Mouse (Mus musculus) left cerebral cortex, adult 2 months (tissue): ENCODE measurements at regions not wholly inside any gene's neighbourhood (a gene's known extent, or its start where the extent isn't known, plus 50 kb on each side); places are given as distances from the start of the nearest gene placed in this dataset.
"Not testable (repeated sequence)": the region's sequence is repeated elsewhere in the genome, so short reads cannot be mapped to it uniquely, and the experiment has no call there.

Experiments used
- DNase-seq, 2 experiments: peaks; one replicate each; pipeline ENCODE4 v3.0.0; 2021 to 2022; ENCODE audit warnings: low spot score in 2 of 2, mixed read lengths in 1 of 2; ENCODE audit errors: extremely low spot score in 1 of 2
- H3K27ac ChIP-seq: fragments of 200-600 bp; 2 replicates; pipeline ENCODE4 v1.8.1; 2022
- H3K4me3 ChIP-seq: fragments of 200-600 bp; 2 replicates; pipeline ENCODE4 v1.8.1; 2022
- CTCF ChIP-seq: fragments of 200-600 bp; IDR thresholded peaks from 2 replicates; pipeline ENCODE4 v1.8.1; 2022; ENCODE audit warnings: antibody characterized with exemption, mild to moderate bottlenecking, moderate library complexity
- intact Hi-C: fragments of 180-260 bp; cut with DNase I; formaldehyde crosslinking; loops from one replicate; pipeline ENCODE4 v1.15.1; 2025

GRCm38 (mm10) chr12:92915776-92916175 lies 1066.8 kb upstream of the Sel1l start:
- no peak for DNase-seq
- intact Hi-C loops: no loop called here
- TF ChIP-seq CTCF: no peak

DNA sequence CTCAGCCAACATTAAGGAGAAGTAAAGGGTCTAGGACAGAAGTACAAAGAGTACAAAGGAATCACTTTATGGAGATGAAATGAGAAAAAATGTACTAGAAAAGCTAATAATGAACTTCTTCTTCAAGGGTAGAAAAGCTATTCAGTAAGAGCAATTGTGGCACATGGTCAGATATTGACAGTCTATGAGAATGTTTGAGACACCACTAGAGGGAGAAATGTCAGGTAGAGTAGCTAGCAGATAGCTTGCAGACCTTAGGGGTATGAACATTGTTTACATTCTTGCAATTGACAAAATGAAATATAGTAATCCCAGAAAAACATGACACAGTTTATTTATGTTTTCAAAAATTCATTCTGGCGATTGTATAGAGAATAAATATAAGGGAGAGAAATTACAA lies 1066.2 kb upstream of the Sel1l start:
- Histone ChIP-seq H3K27ac (no peak overlapping the region), H3K4me3 (no peak overlapping the region)
- intact Hi-C loops: no loop called here
- DNase-seq: no peak
- no peak; the same call in none of the 2 replicates for TF ChIP-seq CTCF

More at GRCm38 (mm10) chr12:92915776-92916175, 1066.8 kb upstream of the Sel1l start:
- Histone ChIP-seq H3K4me3 (no peak overlapping the region), H3K27ac (no peak overlapping the region)

DNA sequence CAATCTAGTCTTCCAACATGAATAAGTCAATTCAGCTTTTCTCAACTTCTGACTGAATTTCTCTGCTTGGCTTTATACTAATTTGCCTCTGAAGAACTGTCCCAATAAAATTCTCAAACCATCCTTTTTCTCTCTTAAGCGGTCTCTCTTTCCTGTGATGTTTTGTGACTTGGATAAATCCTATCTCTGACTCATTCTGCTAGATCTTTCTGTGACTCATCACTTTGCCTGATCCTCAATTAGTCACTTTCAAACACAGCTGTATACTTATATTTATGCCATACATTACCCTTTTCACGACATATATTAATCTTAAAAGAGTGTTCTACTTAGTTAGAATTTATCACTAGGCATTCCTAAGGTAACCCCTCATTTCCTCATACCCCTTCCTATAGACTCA lies 1055.4 kb upstream of the Sel1l start:
- no peak for DNase-seq
- Histone ChIP-seq H3K27ac (no peak overlapping the region), H3K4me3 (no peak overlapping the region)
- intact Hi-C loops: no loop called here
- TF ChIP-seq CTCF: no peak

DNA sequence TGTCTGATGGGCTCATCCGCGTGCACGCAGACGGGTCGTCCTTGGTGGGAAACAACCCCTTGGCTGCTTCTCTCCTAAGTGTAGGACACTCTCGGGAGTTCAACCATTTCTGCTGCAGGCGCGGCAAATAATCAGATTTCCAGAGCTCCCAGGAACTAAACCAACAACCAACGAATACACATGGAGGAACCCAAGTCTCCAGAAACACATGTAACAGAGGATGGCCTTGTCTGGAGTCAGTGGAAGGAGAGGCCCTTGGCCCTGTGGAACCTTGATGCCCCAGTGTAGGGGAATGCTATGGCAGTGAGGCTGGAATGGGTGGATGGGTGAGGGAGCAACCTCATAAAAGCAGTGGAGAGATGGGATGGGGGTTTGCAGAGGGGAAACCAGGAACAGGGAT lies 1043.4 kb upstream of the Sel1l start:
- no peak for DNase-seq
- TF ChIP-seq CTCF: no peak
- intact Hi-C loops: no loop called here
- Histone ChIP-seq H3K4me3 (no peak overlapping the region), H3K27ac (no peak overlapping the region)

GRCm38 (mm10) chr12:92891663-92892062 lies 1042.7 kb upstream of the Sel1l start:
- H3K27ac ChIP-seq, H3K4me3 ChIP-seq, DNase-seq, intact Hi-C loops: not testable (repeated sequence)

DNA sequence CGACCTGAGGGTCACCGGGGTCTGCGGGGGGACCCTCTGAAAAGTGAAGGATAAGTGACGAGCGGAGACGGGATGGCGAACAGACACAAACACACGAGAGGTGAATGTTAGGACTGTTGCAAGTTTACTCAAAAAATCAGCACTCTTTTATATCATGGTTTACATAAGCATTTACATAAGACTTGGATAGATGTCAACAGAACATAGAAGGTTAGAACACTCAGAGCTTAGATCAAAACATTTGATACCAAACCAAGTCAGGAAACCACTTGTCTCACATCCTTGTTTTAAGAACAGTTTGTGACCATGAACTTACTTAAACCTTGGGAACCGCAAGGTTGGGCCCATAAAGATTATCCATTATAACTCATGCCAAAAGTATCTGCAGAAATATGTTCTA lies 1042.2 kb upstream of the Sel1l start:
- intact Hi-C loops, H3K27ac ChIP-seq, H3K4me3 ChIP-seq, DNase-seq: not testable (repeated sequence)

- TF ChIP-seq CTCF: no peak
- no peak for DNase-seq
- Histone ChIP-seq H3K27ac (no peak overlapping the region), H3K4me3 (no peak overlapping the region)
- intact Hi-C loops: no loop called here
These were observed 1038.8 kb upstream of the Sel1l start for GRCm38 (mm10) chr12:92887747-92888146.

- H3K27ac ChIP-seq, H3K4me3 ChIP-seq, intact Hi-C loops, DNase-seq: not testable (repeated sequence)
These were observed 1037.6 kb upstream of the Sel1l start for GRCm38 (mm10) chr12:92886394-92887075.

DNA sequence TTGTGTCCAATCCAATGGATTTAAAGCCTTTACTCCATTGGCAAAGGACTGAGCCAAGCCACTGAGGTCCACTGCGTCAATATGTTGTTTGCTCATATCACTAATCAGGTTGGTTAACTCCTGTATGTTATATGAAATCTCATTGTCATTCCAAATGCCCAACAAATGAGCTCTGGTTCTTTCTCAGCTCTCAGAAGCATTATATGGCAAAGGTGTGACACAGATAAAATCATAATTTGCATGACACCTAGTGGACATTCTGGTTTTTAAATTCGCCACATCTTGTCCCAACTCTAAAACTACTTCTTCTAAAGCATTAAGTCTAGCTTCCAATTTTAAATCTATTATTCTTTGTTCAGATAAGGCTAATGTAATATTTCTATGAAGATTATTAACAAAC lies 1035.1 kb upstream of the Sel1l start:
- DNase-seq, H3K4me3 ChIP-seq, intact Hi-C loops, H3K27ac ChIP-seq: not testable (repeated sequence)

- H3K27ac ChIP-seq, DNase-seq, intact Hi-C loops, H3K4me3 ChIP-seq: not testable (repeated sequence)
These were observed 1034.1 kb upstream of the Sel1l start for GRCm38 (mm10) chr12:92883091-92883490.

GRCm38 (mm10) chr12:92882540-92882939 lies 1033.6 kb upstream of the Sel1l start:
- intact Hi-C loops, H3K27ac ChIP-seq, DNase-seq, H3K4me3 ChIP-seq: not testable (repeated sequence)

- no peak for TF ChIP-seq CTCF
- Histone ChIP-seq H3K27ac (no peak overlapping the region), H3K4me3 (no peak overlapping the region)
- intact Hi-C loops: no loop called here
- no peak for DNase-seq
These were observed 1024.6 kb upstream of the Sel1l start for GRCm38 (mm10) chr12:92873602-92874001.

- no peak overlapping the region for H3K4me3 ChIP-seq
- no peak overlapping the region for H3K27ac ChIP-seq
- no peak for DNase-seq
- intact Hi-C loops: no loop called here
- no peak for TF ChIP-seq CTCF
These were observed 1020.4 kb upstream of the Sel1l start for GRCm38 (mm10) chr12:92869336-92869735.
